Mouse (Mus musculus) heart, postnatal 0 days (tissue): ENCODE measurements at regions not wholly inside any gene's neighbourhood (a gene's known extent, or its start where the extent isn't known, plus 50 kb on each side); places are given as distances from the start of the nearest gene placed in this dataset.

Source experiments
- ATAC-seq: fragments of 200-750 bp; cut with Nextera tagmentation; 2 replicates; pipeline ENCODE4 v1.8.0; 2017; ENCODE audit warnings: low read depth, moderate number of reproducible peaks, moderate library complexity; ENCODE audit not compliant: insufficient read depth
- DNase-seq: peaks from one replicate; pipeline ENCODE4 v3.0.0-alpha.2; 2016; ENCODE audit warnings: low spot score
- H3K27ac ChIP-seq: fragments of 300-500 bp; sonication (generic); 2 replicates; pipeline ENCODE4 v1.5.1; 2014; ENCODE audit warnings: low read depth, mild to moderate bottlenecking
- H3K27me3 ChIP-seq: fragments of 300-500 bp; sonication (generic); 2 replicates; pipeline ENCODE4 v1.6.1; 2014; ENCODE audit warnings: low read length, mixed read lengths; ENCODE audit not compliant: control insufficient read depth, insufficient read depth
- H3K36me3 ChIP-seq: fragments of 300-500 bp; sonication (generic); replicated peaks from 2 replicates; pipeline ENCODE4 v1.6.1; 2014; ENCODE audit warnings: low read length, mixed read lengths; ENCODE audit not compliant: control insufficient read depth, insufficient read depth
- H3K4me1 ChIP-seq: fragments of 300-500 bp; sonication (generic); 2 replicates; pipeline ENCODE4 v1.6.1; 2014; ENCODE audit warnings: antibody characterized with exemption; ENCODE audit not compliant: control insufficient read depth, insufficient read depth
- H3K4me2 ChIP-seq: fragments of 300-500 bp; sonication (generic); 2 replicates; pipeline ENCODE4 v1.6.1; 2014; ENCODE audit warnings: low read depth, mild to moderate bottlenecking, low read length, moderate library complexity
- H3K4me3 ChIP-seq: fragments of 300-500 bp; sonication (generic); 2 replicates; pipeline ENCODE4 v1.5.1; 2014; ENCODE audit warnings: low read depth, low read length
- H3K9ac ChIP-seq: fragments of 300-500 bp; sonication (generic); replicated peaks from 2 replicates; pipeline ENCODE4 v1.6.1; 2014; ENCODE audit warnings: low read depth, low read length, mixed read lengths
- H3K9me3 ChIP-seq: fragments of 300-500 bp; sonication (generic); replicated peaks from 2 replicates; pipeline ENCODE4 v1.6.1; 2016; ENCODE audit warnings: low read length; ENCODE audit not compliant: control insufficient read depth
- CTCF ChIP-seq: IDR thresholded peaks from 2 replicates; pipeline ENCODE4 v1.5.1; 2016; ENCODE audit warnings: antibody characterized with exemption, control low read depth, low read depth
- EP300 ChIP-seq: IDR thresholded peaks from 2 replicates; pipeline ENCODE4 v1.6.1; 2016; ENCODE audit warnings: antibody characterized with exemption, low read depth
- WGBS: fragments of 180-500 bp; shearing (Covaris S2); extraction: QIAGEN DNeasy Blood & Tissue Kit; methylation state at CpG from one replicate; pipeline ENCODE4 v1.1.7; 2014; 5-methylcytosine and 5-hydroxymethylcytosine counted together

- no peak overlapping the region for H3K4me3 ChIP-seq
- no peak for DNase-seq
- 72% methylated on average over 12 of the region's 12 CpGs for WGBS
- H3K4me2 ChIP-seq, result no peak overlapping the region
- TF ChIP-seq EP300 (no peak), CTCF (no peak)
- H3K4me1 ChIP-seq, result no peaks in the 10 kb centered on the region
- no peaks in the 10 kb centered on the region for H3K36me3 ChIP-seq
- H3K9ac ChIP-seq, result no peak overlapping the region
- H3K27me3 ChIP-seq, result no peaks in the 10 kb centered on the region
- no peak overlapping the region for H3K27ac ChIP-seq
- ATAC-seq, result no peak
- H3K9me3 ChIP-seq, result no peaks in the 10 kb centered on the region
These were observed 77.1 kb downstream of the Utp18 start for GRCm38 (mm10) chr11:93808431-93808830.

- H3K4me1 ChIP-seq, result no peaks in the 10 kb centered on the region
- TF ChIP-seq EP300, result no peak
- no peak for TF ChIP-seq CTCF
- no peak overlapping the region for H3K9ac ChIP-seq
- DNase-seq, result no peak
- H3K27ac ChIP-seq, result no peak overlapping the region
- WGBS, result 69% methylated on average over 2 of the region's 2 CpGs
- H3K27me3 ChIP-seq, result no peaks in the 10 kb centered on the region
- H3K4me3 ChIP-seq, result no peak overlapping the region
- ATAC-seq, result no peak
- H3K9me3 ChIP-seq, result no peaks in the 10 kb centered on the region
- H3K36me3 ChIP-seq, result no peaks in the 10 kb centered on the region
- H3K4me2 ChIP-seq, result no peak overlapping the region
These were observed 78.4 kb downstream of the Utp18 start for GRCm38 (mm10) chr11:93807205-93807604.

GRCm38 (mm10) chr11:93771143-93771940, 114.2 kb downstream of the Utp18 start:
- WGBS, result 53% methylated on average over 5 of the region's 5 CpGs
- TF ChIP-seq EP300 (no peak), CTCF (no peak)
- Histone ChIP-seq H3K4me1 (no peaks in the 10 kb centered on the region), H3K9me3 (0 out of 2 replicates have a peak, but pooled peaks cover 5% of the 10 kb centered on the region), H3K36me3 (no peaks in the 10 kb centered on the region), H3K27ac (no peak overlapping the region), H3K27me3 (no peaks in the 10 kb centered on the region), H3K4me2 (no peak overlapping the region), H3K4me3 (no peak overlapping the region), H3K9ac (no peak overlapping the region)
- DNase-seq (no peak), ATAC-seq (no peak)

- ATAC-seq (no peak), DNase-seq (no peak)
- Histone ChIP-seq H3K27ac (no peak overlapping the region), H3K36me3 (no peaks in the 10 kb centered on the region), H3K4me1 (no peaks in the 10 kb centered on the region), H3K9ac (no peak overlapping the region), H3K27me3 (no peaks in the 10 kb centered on the region), H3K4me3 (no peak overlapping the region), H3K9me3 (0 out of 2 replicates have a peak, but pooled peaks cover 5% of the 10 kb centered on the region), H3K4me2 (no peak overlapping the region)
- 80% methylated on average over 4 of the region's 4 CpGs for WGBS
- TF ChIP-seq CTCF (no peak), EP300 (no peak)
These were observed 119.6 kb downstream of the Utp18 start for GRCm38 (mm10) chr11:93765961-93766360.

GRCm38 (mm10) chr11:93762832-93763530, 122.6 kb downstream of the Utp18 start:
- H3K4me1 ChIP-seq, result no peaks in the 10 kb centered on the region
- ATAC-seq, result no peak
- no peak overlapping the region for H3K27ac ChIP-seq
- TF ChIP-seq CTCF (peak; percentile 44), EP300 (no peak)
- H3K27me3 ChIP-seq, result no peaks in the 10 kb centered on the region
- H3K4me2 ChIP-seq, result no peak overlapping the region
- whole genome bisulfite sequencing, result 21% methylated on average over 18 of the region's 18 CpGs
- no peak for DNase-seq
- no peak overlapping the region for H3K4me3 ChIP-seq
- 0 out of 2 replicates have a peak, but pooled peaks cover 3% of the 10 kb centered on the region for H3K9me3 ChIP-seq
- H3K36me3 ChIP-seq, result no peaks in the 10 kb centered on the region
- H3K9ac ChIP-seq, result no peak overlapping the region
